ENCODE assay signal across 8 mouse cellular contexts in genomic region chr12:21315923-21316868, GRCm38 (mm10). TPM values are rescaled to one million over a fixed set of nuclear protein-coding genes. Genes with fewer than 3 reads are reported as not detected.
DNase-seq lines count a peak whose midpoint lies in the region; ATAC-seq lines count a peak whose summit lies in the region.

Iah1 (plus strand) TSS chr12:21316389.

- peak; percentile 85 for DNase-seq in R1 (ENCODE audit: low read depth, low spot score)
- DNase-seq in cerebellum, postnatal 25 days, result peak; percentile 88 to 92
- peak; percentile 62 to 66 for DNase-seq in frontal cortex, postnatal 25 days (ENCODE audit: low spot score in 2 of 2)
- peak; percentile 73 for DNase-seq in hindbrain, embryonic 14.5 days (ENCODE audit: low spot score)
- peak; percentile 78 to 80 for DNase-seq in layer of hippocampus, postnatal 36 days
- DNase-seq in lung, postnatal 36 days, result peak; percentile 92
- DNase-seq in retina, postnatal 1 day, result peak; percentile 85
- peak; percentile 76 to 90 for DNase-seq in urinary bladder, adult 18-20 months (ENCODE audit: low spot score in 2 of 2)

- H3K36me3 ChIP-seq in hindbrain, embryonic 14.5 days (replicated peaks; ENCODE audit: control insufficient read depth, insufficient read depth), result peaks cover 50% of the 10 kb centered on the region

- 3% methylated on average over 53 of the region's 59 CpGs for WGBS in hindbrain, embryonic 14.5 days

- ATAC-seq in hindbrain, embryonic 14.5 days (ENCODE audit: low FRiP score), result peak; percentile 88

- H3K27me3 ChIP-seq in hindbrain, embryonic 14.5 days (ENCODE audit: control insufficient read depth, insufficient read depth, low read length), result no peaks in the 10 kb centered on the region

- H3K4me3 ChIP-seq in hindbrain, embryonic 14.5 days (replicated peaks; ENCODE audit: low read length), result peak within 1 kb of the TSS; percentile 63

- peak within 1 kb of the TSS; percentile 12; the same call in 1 of the 2 replicates for H3K27ac ChIP-seq in hindbrain, embryonic 14.5 days

- H3K9ac ChIP-seq in hindbrain, embryonic 14.5 days, result peak within 1 kb of the TSS; percentile 72

- H3K4me1 ChIP-seq in hindbrain, embryonic 14.5 days (replicated peaks; ENCODE audit: control insufficient read depth, insufficient read depth, low read length), result no peaks in the 10 kb centered on the region

- H3K9me3 ChIP-seq in hindbrain, embryonic 14.5 days (ENCODE audit: control insufficient read depth, low read length), result no peaks in the 10 kb centered on the region

- peak within 1 kb of the TSS; percentile 75 for H3K4me2 ChIP-seq in hindbrain, embryonic 14.5 days (replicated peaks)

RNA-seq across cellular contexts. Expression of gene Iah1, which starts in this region (rescaled TPM):
- polyA plus RNA-seq in hindbrain, embryonic 14.5 days (2014; fragmentation: Nextera tagmentation; extraction: Ambion mirVana), result 28.4 and 36.5 TPM in 2 replicates
- total RNA-seq in layer of hippocampus, postnatal 36 days (2021), result 10 to 100 TPM; 14.5 to 15.3 TPM

Comparison
In these comparisons a context has a peak if more than half of its experiments do, and no peak if none do; other contexts are left out.
1. Peak in every context shown above with its lines: DNase-seq, ATAC-seq, H3K4me3 ChIP-seq and H3K27ac ChIP-seq.